Mouse (Mus musculus): ENCODE data around the gene Crtap. TPM values are rescaled to one million over a fixed set of nuclear protein-coding genes. Genes with fewer than 3 reads are reported as not detected.

Gene Crtap
- polyA plus RNA-seq, 2 experiments, result 12.8 to 13.7 TPM

DNA sequence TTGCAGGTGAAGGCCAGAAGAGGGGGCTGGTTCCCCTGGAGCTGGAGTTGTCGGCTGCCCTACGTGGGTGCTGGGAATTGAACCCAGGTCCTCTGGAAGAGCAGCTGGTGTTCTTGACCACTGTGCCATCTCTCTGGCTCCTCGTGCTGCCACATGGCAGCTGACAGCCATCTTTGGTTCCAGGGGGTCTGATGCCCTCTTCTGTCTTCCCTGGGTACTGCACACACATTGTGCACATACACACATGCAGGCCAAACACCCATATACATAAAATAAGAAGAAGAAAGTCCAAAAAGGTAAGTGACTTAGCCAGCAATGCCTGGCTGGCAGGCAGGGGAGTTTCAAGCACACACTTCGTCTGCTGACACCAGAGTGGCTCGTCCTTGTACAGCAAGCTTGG is 35.1 kb upstream of the Crtap start:
- Histone ChIP-seq H3K4me2 (ENCODE audit: low read depth) (no peak overlapping the region), H3K27me3 (ENCODE audit: control insufficient read depth, insufficient read depth, low read length) (no peaks in the 10 kb centered on the region), H3K9me3 (ENCODE audit: control insufficient read depth, low read length) (no peaks in the 10 kb centered on the region), H3K27ac (no peak overlapping the region), H3K9ac (replicated peaks) (no peak overlapping the region), H3K4me3 (ENCODE audit: insufficient read depth in 1 of 2, low read depth in 2 of 2, low read length in 2 of 2) (no peak overlapping the region), H3K4me1 (replicated peaks; ENCODE audit: control insufficient read depth in 2 of 2, insufficient read depth in 2 of 2, low read length in 1 of 2) (no peaks in the 10 kb centered on the region), H3K36me3 (replicated peaks; ENCODE audit: control insufficient read depth, insufficient read depth, low read depth) (no peaks in the 10 kb centered on the region)
- DNase-seq (ENCODE audit: low read depth in 3 of 3, low spot score in 3 of 3), result no peak
- no peak for TF ChIP-seq EP300 (IDR thresholded peaks at IDR 0.05; ENCODE audit: low read depth)
- no peak for TF ChIP-seq CTCF (IDR thresholded peaks at IDR 0.05; ENCODE audit: low read depth)
- WGBS (ENCODE audit: insufficient replicate concordance), result 86% methylated on average over 5 of the region's 5 CpGs
- ATAC-seq (ENCODE audit: insufficient read depth), result no peak

DNA sequence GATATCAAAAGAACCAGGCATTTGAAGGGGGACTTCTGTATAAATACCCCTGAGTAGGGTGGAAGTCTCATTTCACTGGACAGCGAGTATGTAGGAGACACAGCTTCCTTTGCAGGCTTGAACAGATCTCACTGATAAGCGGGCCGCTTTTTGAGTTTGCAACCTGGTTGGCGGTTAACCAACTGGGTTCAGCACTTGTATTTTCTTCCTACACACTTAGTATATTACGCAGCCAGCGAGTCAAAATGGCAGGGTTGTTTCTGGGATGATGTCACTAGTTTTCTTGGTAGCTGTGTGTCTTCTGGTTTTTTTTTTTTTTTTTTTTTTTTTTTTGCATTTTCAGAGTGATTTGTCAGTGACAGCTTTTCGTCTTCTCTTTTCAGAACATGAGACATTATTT is 31.3 kb upstream of the Crtap start:
- no peak for TF ChIP-seq CTCF (IDR thresholded peaks at IDR 0.05; ENCODE audit: low read depth)
- ATAC-seq (ENCODE audit: insufficient read depth), result no peak
- H3K4me3 ChIP-seq (ENCODE audit: insufficient read depth in 1 of 2, low read depth in 2 of 2, low read length in 2 of 2), result no peak overlapping the region
- H3K9me3 ChIP-seq (ENCODE audit: control insufficient read depth, low read length), result no peaks in the 10 kb centered on the region
- no peak overlapping the region for H3K4me2 ChIP-seq (ENCODE audit: low read depth)
- WGBS (ENCODE audit: insufficient replicate concordance), result 71% methylated on average over 7 of the region's 7 CpGs
- no peak for DNase-seq (ENCODE audit: low read depth in 3 of 3, low spot score in 3 of 3)
- no peak overlapping the region for H3K27ac ChIP-seq
- H3K36me3 ChIP-seq (replicated peaks; ENCODE audit: control insufficient read depth, insufficient read depth, low read depth), result no peaks in the 10 kb centered on the region
- no peaks in the 10 kb centered on the region for H3K27me3 ChIP-seq (ENCODE audit: control insufficient read depth, insufficient read depth, low read length)
- peaks cover 0 to 3% of the 10 kb centered on the region in 2 experiments; a peak in 1 of 4 replicates for H3K4me1 ChIP-seq (replicated peaks; ENCODE audit: control insufficient read depth in 2 of 2, insufficient read depth in 2 of 2, low read length in 1 of 2)
- no peak overlapping the region for H3K9ac ChIP-seq (replicated peaks)

DNA sequence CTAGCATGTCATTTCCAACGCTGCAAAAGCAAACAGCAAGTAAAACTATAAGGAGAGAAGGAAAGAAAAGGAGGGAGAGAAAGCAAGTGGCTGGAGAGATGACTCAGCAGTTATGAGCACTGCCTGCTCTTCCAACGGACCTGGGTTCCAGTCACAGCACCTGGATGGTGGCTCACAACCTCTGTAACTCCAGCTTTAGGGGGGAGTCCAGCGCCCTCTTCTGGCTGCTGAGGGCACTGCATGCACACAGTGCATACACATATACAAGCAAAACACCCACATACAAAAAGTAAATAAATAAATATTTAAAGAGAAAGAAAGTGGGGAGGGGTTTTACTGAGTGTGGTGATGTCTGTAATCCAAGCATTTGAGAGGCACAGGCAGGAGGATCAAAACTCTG is 30.6 kb upstream of the Crtap start:
- H3K9me3 ChIP-seq (ENCODE audit: control insufficient read depth, low read length), result no peaks in the 10 kb centered on the region
- no peak overlapping the region for H3K27ac ChIP-seq
- no peaks in the 10 kb centered on the region for H3K36me3 ChIP-seq (replicated peaks; ENCODE audit: control insufficient read depth, insufficient read depth, low read depth)
- no peaks in the 10 kb centered on the region for H3K27me3 ChIP-seq (ENCODE audit: control insufficient read depth, insufficient read depth, low read length)
- no peak overlapping the region for H3K4me2 ChIP-seq (ENCODE audit: low read depth)
- peaks cover 0 to 3% of the 10 kb centered on the region in 2 experiments; a peak in 1 of 4 replicates for H3K4me1 ChIP-seq (replicated peaks; ENCODE audit: control insufficient read depth in 2 of 2, insufficient read depth in 2 of 2, low read length in 1 of 2)
- DNase-seq (ENCODE audit: low read depth in 3 of 3, low spot score in 3 of 3) (no peak), ATAC-seq (ENCODE audit: insufficient read depth) (no peak)
- H3K4me3 ChIP-seq (ENCODE audit: insufficient read depth in 1 of 2, low read depth in 2 of 2, low read length in 2 of 2), result no peak overlapping the region
- no peak overlapping the region for H3K9ac ChIP-seq (replicated peaks)
- WGBS (ENCODE audit: insufficient replicate concordance), result 60% methylated on average over 3 of the region's 3 CpGs
- TF ChIP-seq CTCF (IDR thresholded peaks at IDR 0.05; ENCODE audit: low read depth), result peak; percentile 55
- no peak for TF ChIP-seq EP300 (IDR thresholded peaks at IDR 0.05; ENCODE audit: low read depth)

DNA sequence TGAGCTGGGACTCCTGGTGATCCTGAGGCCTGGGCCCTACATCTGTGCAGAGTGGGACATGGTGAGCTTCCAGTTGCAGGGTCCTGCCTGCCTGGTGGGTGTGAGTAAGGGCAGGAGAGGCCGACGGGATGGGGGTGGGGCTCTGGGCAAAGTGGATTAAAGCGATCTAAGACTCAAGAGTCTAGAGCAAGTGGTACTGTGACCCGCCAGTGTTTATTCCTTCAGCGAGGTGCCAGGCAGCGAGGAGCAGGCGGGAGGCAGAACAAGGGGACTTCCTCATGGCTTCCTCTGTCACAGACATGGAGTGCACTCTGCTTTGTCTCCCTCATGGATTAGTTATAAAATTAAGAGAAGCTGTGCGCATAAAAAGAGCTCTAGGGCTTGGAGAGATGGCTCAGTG is 30.0 kb upstream of the Crtap start:
- whole genome bisulfite sequencing (ENCODE audit: insufficient replicate concordance), result 72% methylated on average over 8 of the region's 8 CpGs
- H3K4me3 ChIP-seq (ENCODE audit: insufficient read depth in 1 of 2, low read depth in 2 of 2, low read length in 2 of 2), result no peak overlapping the region
- no peak overlapping the region for H3K9ac ChIP-seq (replicated peaks)
- no peak overlapping the region for H3K4me2 ChIP-seq (ENCODE audit: low read depth)
- no peaks in the 10 kb centered on the region for H3K27me3 ChIP-seq (ENCODE audit: control insufficient read depth, insufficient read depth, low read length)
- TF ChIP-seq CTCF (IDR thresholded peaks at IDR 0.05; ENCODE audit: low read depth) (no peak), EP300 (IDR thresholded peaks at IDR 0.05; ENCODE audit: low read depth) (no peak)
- H3K36me3 ChIP-seq (replicated peaks; ENCODE audit: control insufficient read depth, insufficient read depth, low read depth), result no peaks in the 10 kb centered on the region
- H3K27ac ChIP-seq, result no peak overlapping the region
- ATAC-seq (ENCODE audit: insufficient read depth), result no peak
- no peaks in the 10 kb centered on the region for H3K9me3 ChIP-seq (ENCODE audit: control insufficient read depth, low read length)
- peaks cover 0 to 3% of the 10 kb centered on the region in 2 experiments; a peak in 1 of 4 replicates for H3K4me1 ChIP-seq (replicated peaks; ENCODE audit: control insufficient read depth in 2 of 2, insufficient read depth in 2 of 2, low read length in 1 of 2)
- no peak for DNase-seq (ENCODE audit: low read depth in 3 of 3, low spot score in 3 of 3)

DNA sequence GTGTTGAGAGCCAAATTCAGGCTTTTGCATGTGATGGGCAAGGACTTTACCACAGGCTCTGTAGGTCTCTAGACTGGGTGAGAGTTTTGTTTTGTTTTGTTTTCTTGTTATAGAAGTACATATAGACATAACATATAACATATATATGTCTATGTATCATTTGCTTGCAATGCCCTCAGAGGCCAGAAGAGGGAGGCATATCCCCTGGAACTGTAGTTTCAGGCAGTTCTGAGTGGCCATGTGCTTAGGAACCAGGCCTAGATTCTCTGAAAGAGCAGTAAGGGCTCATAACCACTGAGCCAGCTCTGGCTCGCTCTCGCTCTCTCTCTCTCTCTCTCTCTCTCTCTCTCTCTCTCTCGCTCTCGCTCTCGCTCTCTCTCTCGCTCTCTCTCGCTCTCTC is 27.7 kb upstream of the Crtap start:
- Histone ChIP-seq H3K27me3 (ENCODE audit: control insufficient read depth, insufficient read depth, low read length) (no peaks in the 10 kb centered on the region), H3K9me3 (ENCODE audit: control insufficient read depth, low read length) (no peaks in the 10 kb centered on the region), H3K4me3 (ENCODE audit: insufficient read depth in 1 of 2, low read depth in 2 of 2, low read length in 2 of 2) (no peak overlapping the region), H3K9ac (replicated peaks) (no peak overlapping the region), H3K4me2 (ENCODE audit: low read depth) (no peak overlapping the region), H3K4me1 (replicated peaks; ENCODE audit: control insufficient read depth in 2 of 2, insufficient read depth in 2 of 2, low read length in 1 of 2) (peaks cover 0 to 3% of the 10 kb centered on the region in 2 experiments; a peak in 1 of 4 replicates), H3K27ac (no peak overlapping the region), H3K36me3 (replicated peaks; ENCODE audit: control insufficient read depth, insufficient read depth, low read depth) (no peaks in the 10 kb centered on the region)
- 88% methylated on average over 7 of the region's 7 CpGs for WGBS (ENCODE audit: insufficient replicate concordance)
- DNase-seq (ENCODE audit: low read depth in 3 of 3, low spot score in 3 of 3) (peak in 1 of 3 experiments; percentile 51), ATAC-seq (ENCODE audit: insufficient read depth) (no peak)
- no peak for TF ChIP-seq EP300 (IDR thresholded peaks at IDR 0.05; ENCODE audit: low read depth)
- TF ChIP-seq CTCF (IDR thresholded peaks at IDR 0.05; ENCODE audit: low read depth), result peak; percentile 78

All from liver, embryonic 14.5 days (tissue).